Mouse (Mus musculus): ENCODE results near the gene 2900026A02Rik.

2900026A02Rik gene

DNA sequence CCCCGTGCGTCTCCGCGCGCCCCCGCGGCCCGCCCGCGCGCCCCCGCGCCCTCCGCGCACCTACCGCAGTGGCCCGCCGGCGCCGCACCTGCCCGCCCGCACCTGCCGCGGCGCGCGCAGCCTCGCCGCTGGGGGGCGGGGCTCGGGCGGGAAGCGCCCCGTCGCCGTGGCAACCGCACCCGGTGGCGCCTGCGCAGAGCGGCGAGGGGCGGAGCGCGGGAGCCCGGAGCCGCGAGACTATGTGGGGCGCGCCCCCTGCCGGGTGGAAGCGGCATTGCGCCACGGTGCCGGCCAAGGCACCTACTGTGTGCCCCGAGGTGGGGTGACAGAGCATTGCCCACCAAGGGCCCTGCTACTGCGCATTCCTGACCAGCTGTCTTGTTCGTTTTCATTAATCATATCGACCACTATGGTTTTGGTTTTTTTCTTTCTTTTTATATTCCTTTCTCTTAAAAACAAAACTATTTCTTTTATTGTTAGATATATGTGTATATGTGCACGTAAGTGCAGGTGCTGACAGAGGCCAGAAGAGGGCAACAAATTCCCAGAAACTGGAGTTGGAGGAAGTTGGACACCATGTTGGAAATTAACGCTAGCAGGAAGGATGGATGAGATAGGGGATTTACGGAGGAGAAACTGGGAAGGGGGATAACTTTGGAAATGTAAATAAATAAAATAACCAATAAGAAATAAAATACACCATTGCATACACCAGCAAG is at the start of gene 2900026A02Rik:
2900026A02Rik (minus strand) TSS at position 90 of the 719 bp plus-strand sequence.
- DNase-seq (ENCODE audit: low read depth, low spot score) = no peak

DNA sequence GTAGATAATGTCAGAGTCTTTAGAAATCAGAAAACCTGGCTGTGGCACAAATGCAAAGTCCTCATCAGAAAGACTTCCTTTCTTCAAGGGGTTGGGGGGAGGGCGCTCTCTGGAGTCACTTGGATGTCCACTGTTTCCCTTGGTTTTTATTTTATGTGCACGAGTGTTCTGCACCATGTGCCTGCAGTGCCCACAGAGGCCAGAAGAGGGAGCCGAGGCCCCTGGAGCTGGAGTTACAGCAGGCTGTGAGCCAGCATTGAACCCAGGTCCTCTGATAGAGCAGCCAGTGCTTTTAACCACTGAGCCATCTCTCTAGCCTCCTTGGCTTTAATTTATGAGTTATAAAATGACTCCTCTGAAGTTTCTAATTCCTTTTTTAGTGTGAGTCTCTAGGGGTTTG is 49.0 kb upstream of the 2900026A02Rik start:
- DNase-seq (ENCODE audit: low read depth, low spot score) = no peak

DNA sequence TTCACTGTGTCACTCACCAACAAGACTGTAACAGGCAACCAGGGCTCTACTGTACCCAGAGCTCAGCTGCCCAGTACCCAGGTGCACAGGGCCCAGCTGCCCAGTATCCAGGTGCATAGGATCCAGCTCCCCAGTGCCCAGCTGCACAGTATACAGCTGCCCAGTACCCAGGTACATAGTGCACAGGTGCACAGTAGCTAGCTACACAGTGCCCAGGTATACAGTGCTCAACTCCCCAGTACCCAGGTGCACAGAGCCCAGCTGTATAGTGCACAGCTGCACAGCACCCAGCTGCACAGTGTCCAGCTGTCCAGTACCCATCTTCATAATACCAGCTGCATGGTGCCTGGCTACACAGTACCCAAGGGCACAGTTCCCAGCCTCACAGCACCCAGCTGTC is 47.2 kb upstream of the 2900026A02Rik start:
- no peak for DNase-seq (ENCODE audit: low read depth, low spot score)

DNA sequence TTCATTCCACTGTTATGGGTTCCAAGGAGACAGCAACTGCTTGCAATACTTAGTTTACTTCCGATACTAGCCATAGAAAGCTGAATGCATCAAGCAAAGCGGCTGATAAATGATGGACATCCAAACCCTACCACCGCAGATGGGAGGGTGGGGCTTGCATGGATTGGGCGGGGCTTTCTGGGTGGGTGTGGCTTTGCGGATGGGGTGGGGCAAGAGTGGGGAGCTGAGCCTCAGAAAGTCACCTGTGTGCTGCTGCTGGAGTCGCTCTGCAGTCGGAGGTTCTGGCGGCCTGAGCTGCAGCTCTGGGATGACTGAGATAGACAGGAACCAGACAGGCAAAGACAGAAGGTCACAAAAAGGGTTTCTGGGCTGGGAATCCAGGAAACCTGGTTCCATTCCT is 44.6 kb upstream of the 2900026A02Rik start:
- DNase-seq (ENCODE audit: low read depth, low spot score) = no peak

DNA sequence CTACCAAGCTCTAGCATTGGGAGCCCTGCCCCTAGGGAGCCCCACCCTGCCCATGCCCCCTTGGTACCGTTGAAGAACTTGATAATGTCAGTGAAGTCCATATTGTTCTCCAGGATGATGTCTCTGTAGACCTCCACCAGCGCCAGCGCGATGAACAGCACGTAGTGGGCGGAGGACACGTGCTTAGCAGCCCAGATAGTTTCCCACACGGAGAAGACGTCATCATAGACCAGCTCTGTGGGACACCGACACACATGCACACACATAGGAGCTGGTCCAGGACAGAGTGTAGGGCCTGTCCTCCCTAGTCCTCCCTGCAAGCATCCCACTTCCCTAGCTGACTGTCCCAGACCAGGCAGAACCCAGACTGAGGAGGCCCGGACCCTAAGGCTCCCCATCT is 29.8 kb upstream of the 2900026A02Rik start:
- DNase-seq (ENCODE audit: low read depth, low spot score) = no peak

DNA sequence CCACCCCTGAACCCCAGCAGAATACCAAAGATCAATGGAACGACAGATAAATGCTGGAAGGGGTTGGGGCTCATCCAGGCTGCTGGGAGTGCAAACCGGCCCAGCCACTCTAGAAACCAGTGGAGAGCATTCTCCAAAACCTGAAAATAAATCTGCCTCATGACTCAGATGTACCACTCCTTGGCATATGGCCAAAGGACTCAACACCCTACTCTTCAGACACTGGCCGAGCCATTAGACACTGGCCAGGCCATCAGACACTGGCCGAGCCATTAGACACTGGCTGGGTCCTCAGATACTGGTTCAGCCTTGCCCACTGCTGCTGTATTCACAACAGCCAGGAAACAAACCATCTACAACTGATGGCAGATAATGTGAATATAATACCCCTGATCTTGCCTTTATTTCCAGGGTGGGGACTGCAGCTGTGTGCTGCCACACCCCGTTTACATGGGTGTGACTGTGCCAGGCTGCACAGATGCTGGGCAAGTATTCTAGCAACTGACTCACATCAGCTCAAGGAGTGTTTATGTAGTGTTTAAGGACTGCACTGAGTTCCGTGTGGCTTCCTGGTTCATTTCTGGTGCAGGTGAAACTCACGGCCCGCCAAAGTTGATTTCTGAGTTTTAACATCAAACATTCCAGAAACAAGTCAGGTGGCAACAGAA is 28.4 kb upstream of the 2900026A02Rik start:
- no peak for DNase-seq (ENCODE audit: low read depth, low spot score)

DNA sequence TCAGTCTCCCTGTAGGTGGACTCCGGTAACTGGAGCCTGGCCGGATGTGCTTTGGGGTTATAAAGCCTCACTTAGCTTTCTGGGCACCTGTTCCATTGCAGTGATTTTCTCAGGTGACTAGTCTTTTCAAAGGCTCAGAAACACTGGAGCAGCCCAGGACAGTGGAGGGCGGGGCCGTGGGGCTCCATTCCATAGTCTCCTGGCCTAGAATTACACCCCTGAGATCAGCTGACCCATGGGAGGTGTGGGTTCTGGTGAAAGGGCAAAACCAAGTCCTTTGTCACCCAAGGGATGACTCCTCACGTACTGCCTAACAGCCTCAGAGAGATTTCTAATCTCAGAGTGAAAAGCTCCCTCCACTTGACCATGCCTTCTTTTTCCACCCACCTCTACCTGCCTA is 9.2 kb upstream of the 2900026A02Rik start:
- DNase-seq (ENCODE audit: low read depth, low spot score) = no peak

DNA sequence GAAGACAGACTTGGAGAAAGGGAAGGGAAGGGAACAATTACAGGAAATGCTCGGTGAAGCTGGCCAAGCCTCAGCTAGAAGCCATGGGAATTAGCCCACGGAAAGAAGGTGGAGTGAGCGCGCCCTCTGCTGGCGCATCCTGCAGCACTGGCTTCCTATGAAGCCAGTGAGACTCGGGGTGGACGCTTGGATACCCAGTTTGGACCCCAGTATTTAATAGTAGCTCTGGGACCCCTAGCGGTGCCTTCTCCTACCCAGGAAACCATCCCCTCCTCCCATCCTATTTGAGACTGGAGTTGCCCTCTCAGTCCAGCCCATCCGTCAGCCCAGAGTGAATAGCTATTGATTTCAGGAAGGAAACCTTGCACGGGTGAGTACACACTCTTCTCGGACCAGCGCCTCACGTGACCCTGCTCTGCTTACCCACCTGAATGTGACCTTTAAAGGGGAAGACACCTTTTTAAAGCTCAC is 5.6 kb upstream of the 2900026A02Rik start, which contains the start of gene Tmem211:
Tmem211 (plus strand) TSS at position 278 of the 471 bp plus-strand sequence.
- DNase-seq (ENCODE audit: low read depth, low spot score) = peak; percentile 22

DNA sequence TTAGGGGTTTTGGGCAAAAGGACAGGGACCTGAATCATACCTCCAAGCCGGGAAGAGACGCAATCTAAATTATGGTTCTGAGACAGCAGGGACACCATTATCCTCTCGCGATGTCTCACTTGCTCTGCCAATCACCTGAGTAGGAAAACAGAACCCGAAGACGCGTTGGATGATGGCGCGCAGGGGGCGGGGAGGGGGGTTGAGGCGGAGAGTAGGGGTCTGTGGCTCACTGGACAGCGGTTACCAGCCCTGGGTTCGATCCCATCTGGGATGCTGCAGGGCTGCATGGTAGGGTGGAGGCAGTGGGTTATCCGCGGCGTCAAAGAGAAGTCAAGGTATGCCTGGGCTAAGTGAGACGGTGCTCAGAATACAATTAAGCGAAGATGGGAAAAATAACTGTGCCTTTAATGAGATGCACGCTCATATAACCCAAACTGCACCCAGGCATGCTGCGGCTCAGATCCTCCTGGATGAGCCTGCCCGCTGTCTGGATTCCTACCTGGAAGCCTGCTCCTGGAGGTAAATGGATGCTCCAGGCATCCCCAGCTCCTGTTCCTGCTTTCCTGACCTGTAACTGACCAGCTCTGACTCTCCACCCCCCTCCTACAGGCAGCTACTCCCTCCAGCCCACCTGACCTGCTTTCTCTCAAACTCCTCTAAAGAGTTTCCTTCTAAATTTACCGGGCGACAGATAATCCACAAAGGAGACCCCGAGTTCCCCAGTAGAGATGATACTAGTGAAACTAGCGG is 4.8 kb upstream of the 2900026A02Rik start:
- DNase-seq (ENCODE audit: low read depth, low spot score) = no peak

DNA sequence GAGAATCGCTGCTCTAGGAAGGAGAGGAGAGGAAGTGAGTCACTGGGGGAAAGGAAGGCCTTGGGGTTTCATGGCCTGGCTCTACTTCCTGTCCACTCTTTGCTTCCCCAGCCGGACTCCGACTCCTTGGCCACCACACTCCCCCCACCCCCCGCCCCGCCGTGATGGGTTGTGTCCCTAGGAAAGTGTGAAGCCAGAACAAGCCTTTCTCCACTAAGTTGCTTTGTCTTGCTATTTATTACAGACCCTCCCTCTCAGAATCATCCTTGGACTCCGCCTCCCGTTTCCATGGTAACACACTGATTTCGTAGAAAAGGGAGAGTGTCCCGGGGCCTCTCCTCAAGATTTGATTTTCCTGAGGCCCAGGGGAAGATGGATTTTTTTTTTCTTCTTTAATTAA is 4.2 kb upstream of the 2900026A02Rik start:
- no peak for DNase-seq (ENCODE audit: low read depth, low spot score)

DNA sequence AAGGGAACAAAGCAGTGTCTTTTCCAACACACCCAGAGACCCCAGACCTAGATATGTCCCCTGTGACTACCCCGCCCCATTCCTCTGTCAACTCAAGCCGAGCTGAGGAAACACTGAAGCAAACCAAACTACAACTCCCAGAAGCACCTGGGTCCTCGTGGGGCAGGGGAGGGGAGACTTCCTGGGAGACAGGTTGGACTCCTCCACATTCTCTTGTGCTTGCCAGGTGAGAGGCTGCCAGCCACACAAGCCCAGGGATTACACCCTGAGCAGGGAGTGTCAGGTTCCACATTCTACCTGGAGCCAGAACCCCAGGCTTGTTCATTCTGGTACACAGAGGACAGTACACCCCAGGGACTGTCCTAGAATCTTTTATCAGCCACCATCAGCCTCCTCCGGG is 2.9 kb upstream of the 2900026A02Rik start:
- no peak for DNase-seq (ENCODE audit: low read depth, low spot score)

DNA sequence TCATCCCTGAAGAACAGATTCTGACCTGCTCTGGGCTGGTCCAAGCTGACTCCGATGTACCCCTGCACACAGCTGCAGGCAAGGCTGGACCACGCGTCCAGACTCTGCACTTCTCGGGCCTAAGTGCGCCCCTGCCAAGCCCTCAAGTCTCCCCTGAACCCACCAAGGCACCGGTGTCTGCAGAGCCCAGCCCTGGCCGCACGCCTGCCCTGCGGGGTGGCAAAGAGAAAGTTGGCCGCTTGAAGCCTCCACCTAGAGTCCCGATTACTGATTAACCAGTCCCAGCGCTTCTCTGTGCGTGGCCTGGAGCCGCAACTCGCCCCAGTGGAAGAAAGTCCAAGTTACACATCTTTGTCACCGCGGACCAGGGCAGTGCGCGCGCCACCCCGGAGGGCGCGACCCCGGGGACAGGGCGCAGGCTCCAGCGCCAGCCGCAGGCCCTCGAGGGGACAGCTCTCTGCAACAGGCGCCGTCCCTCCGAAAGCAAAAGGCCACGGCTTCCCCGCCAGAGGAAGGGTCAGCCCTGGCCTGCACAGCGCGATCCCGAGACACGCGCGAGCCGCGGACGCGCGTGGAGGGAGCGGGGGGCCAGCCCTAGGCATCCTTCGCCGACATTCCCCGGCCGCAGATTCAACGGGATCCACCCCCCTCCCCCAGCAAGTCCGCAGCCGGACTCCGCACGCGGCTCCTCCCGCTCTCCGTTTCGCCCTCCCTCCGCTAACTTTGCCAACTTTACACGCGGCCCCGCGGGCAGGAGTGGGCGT is 471 bp downstream of the 2900026A02Rik start:
- DNase-seq (ENCODE audit: low read depth, low spot score) = no peak

DNA sequence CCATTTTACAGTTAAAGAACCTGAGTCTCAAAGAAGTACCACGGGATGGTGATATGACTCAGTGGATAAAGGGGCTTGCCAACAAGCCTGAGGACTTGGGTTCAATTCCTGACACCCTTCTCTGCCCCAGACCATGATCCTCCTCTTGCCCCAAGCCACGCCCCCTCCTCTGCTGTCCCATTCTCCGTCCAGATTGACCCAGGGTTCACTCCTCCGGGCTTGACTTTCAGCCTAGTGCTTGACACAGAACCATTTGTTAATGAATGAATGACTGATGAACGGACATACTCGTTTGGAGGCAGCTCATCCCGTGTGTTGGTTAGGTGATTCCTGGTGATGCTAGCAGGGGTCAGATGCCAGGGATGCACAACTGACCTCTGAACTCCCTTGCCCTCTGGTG is 1.2 kb downstream of the 2900026A02Rik start:
- no peak for DNase-seq (ENCODE audit: low read depth, low spot score)

DNA sequence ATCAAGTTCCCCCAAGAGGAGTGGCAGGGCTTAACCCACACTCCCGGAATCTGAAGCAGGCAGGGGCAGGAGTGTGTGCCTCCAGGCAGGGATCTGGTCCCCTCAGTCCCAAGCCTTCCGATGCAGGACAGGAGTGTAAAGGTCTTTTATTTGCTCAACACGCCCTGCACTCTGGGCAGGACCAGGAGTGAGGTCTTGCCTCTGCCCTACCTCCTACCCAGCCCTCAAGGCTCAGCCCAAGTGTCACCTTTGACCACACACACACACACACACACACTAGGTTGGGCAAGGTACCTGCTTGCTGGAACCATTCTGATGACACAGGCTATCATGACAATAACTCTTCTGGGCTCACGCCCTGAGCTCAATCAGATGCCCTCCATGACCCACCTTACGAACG is 1.6 kb downstream of the 2900026A02Rik start:
- DNase-seq (ENCODE audit: low read depth, low spot score) = no peak

DNA sequence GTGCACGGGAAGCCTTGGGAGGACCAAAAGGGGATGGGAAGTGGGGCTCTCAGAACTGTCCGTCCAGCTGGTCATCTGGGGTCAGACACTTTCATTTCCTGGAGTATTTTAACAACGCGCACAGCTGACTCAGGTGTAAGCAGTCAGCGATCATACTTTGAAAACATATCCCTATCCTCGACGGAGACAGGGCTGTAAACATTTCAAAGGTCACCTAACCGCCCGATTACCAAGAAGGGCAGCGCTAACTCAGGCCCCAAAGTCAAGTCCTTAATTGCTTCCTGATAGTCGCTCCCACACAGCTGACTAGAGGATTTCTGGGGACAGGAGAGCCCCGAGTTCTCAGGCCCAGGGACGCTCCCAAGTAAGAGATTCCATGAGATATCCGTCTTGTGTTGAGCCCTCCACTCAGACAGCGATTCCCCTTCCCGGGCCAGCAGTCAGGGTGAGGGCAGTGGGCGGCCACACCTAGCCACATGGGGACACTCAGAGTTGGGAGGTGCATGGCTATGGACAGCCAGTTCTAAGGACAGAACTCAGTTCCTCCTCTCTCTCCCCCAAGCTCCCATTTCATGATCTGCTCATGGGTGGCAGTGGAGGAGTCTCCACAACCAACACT is 2.3 kb downstream of the 2900026A02Rik start:
- no peak for DNase-seq (ENCODE audit: low read depth, low spot score)

DNA sequence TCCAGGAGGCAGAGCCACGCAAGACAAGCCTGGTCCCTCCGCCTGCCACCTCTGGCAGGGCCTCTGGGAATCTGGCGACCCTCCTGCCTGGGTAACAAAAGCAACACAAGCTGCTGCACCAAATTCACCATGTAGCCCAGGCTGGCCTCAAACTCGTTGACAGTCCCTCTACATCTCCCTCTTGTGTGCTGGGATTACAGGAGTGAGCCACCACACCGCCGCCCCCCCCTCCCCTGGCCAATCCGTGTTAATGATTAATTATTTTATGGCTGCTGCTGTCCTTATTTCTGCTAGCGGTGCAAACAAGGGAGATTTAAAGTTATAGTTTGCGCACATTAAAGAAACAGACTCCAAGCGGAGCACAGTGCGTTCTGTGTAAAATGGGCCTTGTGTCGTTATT is 4.0 kb downstream of the 2900026A02Rik start:
- no peak for DNase-seq (ENCODE audit: low read depth, low spot score)

DNA sequence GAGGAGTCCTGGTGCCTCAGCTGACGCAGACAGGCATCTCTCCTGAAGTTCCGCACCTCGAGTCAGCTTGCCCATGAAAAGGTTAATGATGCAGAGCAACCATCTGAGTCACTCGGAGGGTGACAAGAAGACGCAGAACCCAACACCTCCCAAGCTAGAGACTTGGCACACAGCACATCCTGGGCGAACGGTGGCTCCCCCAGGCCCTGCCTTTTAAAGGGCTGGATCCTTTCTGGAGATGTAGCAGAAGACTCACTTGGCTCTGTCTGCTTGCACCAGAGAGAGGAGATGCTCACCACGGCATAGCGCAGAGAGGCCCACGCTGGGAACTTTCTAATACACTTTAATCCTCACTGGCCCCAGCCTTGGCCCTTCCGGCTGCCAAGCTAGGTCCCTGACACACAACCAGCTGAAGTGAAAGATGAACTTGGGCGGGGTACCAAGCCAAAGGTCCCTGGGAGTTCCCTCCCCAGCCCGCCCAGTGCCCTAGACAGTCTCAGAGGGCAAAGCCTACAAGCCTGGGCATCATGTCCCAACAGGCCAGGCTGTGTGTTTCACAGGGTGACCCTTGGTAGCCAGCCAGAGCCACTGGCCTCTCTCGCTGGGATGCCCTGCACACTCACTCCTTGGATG is 4.6 kb downstream of the 2900026A02Rik start:
- DNase-seq (ENCODE audit: low read depth, low spot score) = no peak

DNA sequence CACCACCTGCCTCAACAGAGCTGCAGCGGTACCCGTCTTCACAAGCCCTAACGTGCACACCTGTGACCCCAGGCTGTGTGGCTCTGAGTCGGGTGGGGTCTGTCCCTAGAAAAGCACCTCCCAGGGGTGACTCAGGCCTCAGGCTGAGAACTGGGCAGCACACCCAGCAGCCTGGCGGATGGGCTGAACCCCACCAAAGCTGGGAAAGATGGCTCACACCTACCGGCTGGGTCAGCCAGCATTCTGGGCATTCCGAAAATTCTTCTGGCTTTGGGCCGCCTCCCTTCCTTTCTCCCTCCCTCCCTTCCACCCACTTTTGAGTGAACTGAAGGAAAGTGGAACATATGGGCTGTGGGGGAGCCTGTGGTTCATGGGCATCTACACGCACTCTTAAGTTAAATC is 5.4 kb downstream of the 2900026A02Rik start:
- DNase-seq (ENCODE audit: low read depth, low spot score) = no peak

DNA sequence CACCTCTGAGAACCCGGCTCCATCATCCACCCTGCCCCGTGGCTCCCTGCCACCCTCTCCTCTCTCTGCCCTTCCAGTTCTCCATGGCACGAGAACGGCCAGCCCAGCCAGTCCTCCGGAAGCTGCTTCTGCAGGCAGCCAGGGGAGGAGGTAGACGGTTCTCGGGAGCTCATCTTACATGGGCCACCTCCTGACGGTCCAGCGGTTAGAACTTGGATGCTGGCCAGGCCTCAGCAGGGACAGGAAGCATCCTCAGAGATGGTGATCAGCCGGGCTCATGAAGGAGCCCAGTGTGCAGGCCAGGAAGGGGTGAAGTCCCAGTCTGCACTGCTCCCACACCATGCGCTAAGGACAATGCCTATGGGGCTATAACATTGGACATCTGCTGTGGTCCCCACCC is 6.6 kb downstream of the 2900026A02Rik start:
- no peak for DNase-seq (ENCODE audit: low read depth, low spot score)

DNA sequence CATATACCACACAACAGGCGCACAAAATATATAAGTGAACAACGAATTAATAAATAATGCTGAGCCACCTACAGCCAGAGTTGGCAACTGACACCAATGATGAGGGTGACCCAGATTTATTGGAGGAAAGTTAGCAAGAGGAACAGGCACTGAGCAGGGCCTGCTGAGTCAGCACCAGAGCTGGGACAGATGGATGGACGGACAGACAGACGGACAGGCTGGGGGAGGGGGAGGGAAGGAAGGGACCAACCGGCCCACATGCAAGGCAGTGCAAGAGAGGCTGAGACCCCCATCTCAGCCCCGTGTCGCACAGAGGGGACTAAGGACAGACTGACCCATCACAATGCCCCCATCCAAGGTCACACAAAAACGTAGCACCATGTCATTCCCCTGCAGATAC is 7.0 kb downstream of the 2900026A02Rik start:
- DNase-seq (ENCODE audit: low read depth, low spot score) = no peak

Measured in CD4-positive helper T cell, adult 2 months (primary cell).